Mouse (Mus musculus) limb, embryonic 14.5 days (tissue): ENCODE measurements around the gene Dnajc8. TPM values are rescaled to one million over a fixed set of nuclear protein-coding genes. Genes with fewer than 3 reads are reported as not detected.
"Not testable (repeated sequence)": the region's sequence is repeated elsewhere in the genome, so short reads cannot be mapped to it uniquely, and the experiment has no call there.

Experiments used
- ATAC-seq: fragments of 200-750 bp; cut with Nextera tagmentation; 2 replicates; pipeline ENCODE4 v1.8.0; 2017; ENCODE audit warnings: low read depth, moderate number of reproducible peaks, moderate TSS enrichment; ENCODE audit not compliant: low FRiP score
- DNase-seq: peaks from one replicate; pipeline ENCODE4 v3.0.0-alpha.2; 2015; ENCODE audit warnings: low spot score
- H3K27ac ChIP-seq: fragments of 300-500 bp; sonication (generic); replicated peaks from 2 replicates; pipeline ENCODE4 v1.5.1; 2014; ENCODE audit warnings: low read depth, mild to moderate bottlenecking, low read length, moderate library complexity, mixed read lengths
- H3K27me3 ChIP-seq: fragments of 300-500 bp; sonication (generic); 2 replicates; pipeline ENCODE4 v1.6.1; 2014; ENCODE audit warnings: low read length, mixed read lengths; ENCODE audit not compliant: control insufficient read depth, insufficient read depth
- H3K36me3 ChIP-seq: fragments of 300-500 bp; sonication (generic); 2 replicates; pipeline ENCODE4 v1.6.1; 2014; ENCODE audit warnings: mild to moderate bottlenecking, low read length, moderate library complexity, mixed read lengths; ENCODE audit not compliant: control insufficient read depth, insufficient read depth
- H3K4me1 ChIP-seq: fragments of 300-500 bp; sonication (generic); 2 replicates; pipeline ENCODE4 v1.6.1; 2014; ENCODE audit warnings: antibody characterized with exemption, low read length, mixed read lengths; ENCODE audit not compliant: control insufficient read depth, insufficient read depth
- H3K4me2 ChIP-seq: fragments of 300-500 bp; sonication (generic); replicated peaks from 2 replicates; pipeline ENCODE4 v1.6.1; 2014; ENCODE audit warnings: low read depth, mild to moderate bottlenecking, low read length, moderate library complexity; ENCODE audit not compliant: severe bottlenecking
- H3K4me3 ChIP-seq: fragments of 300-500 bp; sonication (generic); replicated peaks from 2 replicates; pipeline ENCODE4 v1.5.1; 2014; ENCODE audit warnings: low read length
- H3K9ac ChIP-seq: fragments of 300-500 bp; sonication (generic); 2 replicates; pipeline ENCODE4 v1.6.1; 2014; ENCODE audit warnings: mild to moderate bottlenecking, low read depth, low read length, moderate library complexity; ENCODE audit not compliant: severe bottlenecking
- H3K9me3 ChIP-seq: fragments of 300-500 bp; sonication (generic); 2 replicates; pipeline ENCODE4 v1.6.1; 2016; ENCODE audit warnings: low read length; ENCODE audit not compliant: control insufficient read depth
- POLR2A ChIP-seq: fragments of 200-500 bp; IDR thresholded peaks from 2 replicates; pipeline ENCODE4 v1.8.0; 2012; ENCODE audit warnings: inconsistent platforms, mild to moderate bottlenecking, moderate library complexity, borderline replicate concordance; ENCODE audit not compliant: insufficient read depth, insufficient read length; ENCODE audit errors: extremely low read depth
- WGBS: fragments of 180-500 bp; shearing (Covaris S2); extraction: QIAGEN DNeasy Blood & Tissue Kit; methylation state at CpG from one replicate; pipeline ENCODE4 v1.1.7; 2014; 5-methylcytosine and 5-hydroxymethylcytosine counted together
- polyA plus RNA-seq, 2 experiments: library from polyadenylated mRNA; depleted of rRNA in 1 of 2; stranded (reverse) in 1 of 2; unstranded in 1 of 2; fragments of >200 nt; fragmentation: Nextera tagmentation in 1 of 2; extraction: Ambion mirVana in 1 of 2; gene quantifications; 2 replicates each; pipeline versions ENCODE4 v1.2.1 to v1.2.3; 2012 to 2014

Dnajc8 gene
- polyA plus RNA-seq, 2 experiments, result 114 to 144 TPM

- WGBS, result 65% methylated on average over 5 of the region's 5 CpGs
- no peaks in the 10 kb centered on the region for H3K9me3 ChIP-seq
- H3K4me1 ChIP-seq, result no peaks in the 10 kb centered on the region
- DNase-seq, result no peak
- H3K4me2 ChIP-seq, result no peak overlapping the region
- no peak overlapping the region for H3K27ac ChIP-seq
- no peak for ATAC-seq
- no peaks in the 10 kb centered on the region for H3K27me3 ChIP-seq
- H3K9ac ChIP-seq, result no peak overlapping the region
- no peak for TF ChIP-seq POLR2A
- H3K36me3 ChIP-seq, result peaks cover 49% of the 10 kb centered on the region
- H3K4me3 ChIP-seq, result no peak overlapping the region
Observed at GRCm38 (mm10) chr4:132554221-132554620, 18.9 kb downstream of the Dnajc8 start.

GRCm38 (mm10) chr4:132554653-132555052, 19.3 kb downstream of the Dnajc8 start:
- Histone ChIP-seq H3K27me3 (no peaks in the 10 kb centered on the region), H3K9ac (no peak overlapping the region), H3K36me3 (peaks cover 44% of the 10 kb centered on the region), H3K4me2 (no peak overlapping the region), H3K4me1 (no peaks in the 10 kb centered on the region), H3K27ac (no peak overlapping the region), H3K9me3 (no peaks in the 10 kb centered on the region), H3K4me3 (no peak overlapping the region)
- DNase-seq (no peak), ATAC-seq (no peak)
- 73% methylated on average over 8 of the region's 8 CpGs for WGBS
- TF ChIP-seq POLR2A, result no peak

DNA sequence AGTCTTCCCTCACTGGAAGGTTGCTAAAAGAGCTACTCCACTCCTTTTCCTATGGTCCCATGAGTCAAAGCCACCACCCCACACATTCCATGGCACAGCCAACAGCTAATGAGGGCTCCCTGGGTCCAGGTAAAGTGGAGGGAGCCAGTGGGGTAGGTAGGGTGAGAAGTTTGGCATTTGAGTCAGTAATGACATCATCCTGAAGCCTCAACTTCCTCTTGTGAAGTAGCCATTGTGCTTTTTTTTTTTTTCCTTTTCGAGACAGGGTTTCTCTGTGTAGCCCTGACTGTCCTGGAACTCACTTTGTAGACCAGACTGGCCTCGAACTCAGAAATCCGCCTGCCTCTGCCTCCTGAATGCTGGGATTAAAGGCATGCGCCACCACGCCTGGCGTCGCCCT, 20.2 kb downstream of the Dnajc8 start:
- H3K27me3 ChIP-seq, ATAC-seq, H3K27ac ChIP-seq, DNase-seq, H3K4me1 ChIP-seq, H3K9ac ChIP-seq, H3K9me3 ChIP-seq, H3K4me2 ChIP-seq, H3K4me3 ChIP-seq: not testable (repeated sequence)
- H3K36me3 ChIP-seq, result peaks cover 35% of the 10 kb centered on the region
- 89% methylated on average over 7 of the region's 7 CpGs for WGBS

DNA sequence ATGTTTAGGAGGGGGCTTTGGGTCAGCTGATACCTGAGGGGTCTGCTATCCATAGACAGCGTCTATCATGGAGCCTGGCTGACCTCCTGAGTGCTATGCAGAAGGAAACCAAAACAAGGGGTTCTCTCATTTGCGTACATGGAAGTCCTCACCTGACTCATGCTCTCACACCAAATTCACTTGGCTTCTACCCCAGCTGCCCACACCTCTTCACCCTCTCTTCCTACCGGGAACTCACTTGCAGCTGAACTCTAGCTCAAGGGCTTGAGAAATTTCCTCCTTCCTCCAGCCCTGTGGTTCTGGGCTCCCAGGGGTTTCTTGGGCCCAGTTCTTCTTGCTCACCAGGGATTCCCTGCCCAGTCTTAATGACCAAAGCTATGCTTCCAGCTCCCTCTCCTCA, 27.9 kb downstream of the Dnajc8 start:
- DNase-seq, result no peak
- H3K9ac ChIP-seq, result no peak overlapping the region

GRCm38 (mm10) chr4:132563965-132564364, 28.6 kb downstream of the Dnajc8 start, which contains the start of gene Ptafr:
TSS of gene Ptafr (plus strand) at chr4:132564067.
- no peak within 1 kb of the TSS for H3K4me3 ChIP-seq
- H3K9me3 ChIP-seq, result no peaks in the 10 kb centered on the region
- DNase-seq (no peak), ATAC-seq (no peak; the same call in 1 of the 2 replicates)
- WGBS, result 17% methylated on average over 4 of the region's 4 CpGs
- no peaks in the 10 kb centered on the region for H3K27me3 ChIP-seq
- no peaks in the 10 kb centered on the region for H3K4me1 ChIP-seq
- no peak within 1 kb of the TSS for H3K4me2 ChIP-seq
- TF ChIP-seq POLR2A, result no peak
- no peak within 1 kb of the TSS for H3K9ac ChIP-seq
- H3K36me3 ChIP-seq, result no peaks in the 10 kb centered on the region
- H3K27ac ChIP-seq, result no peak within 1 kb of the TSS

More for the DNA sequence above, 27.9 kb downstream of the Dnajc8 start:
- no peak overlapping the region for H3K4me3 ChIP-seq
- WGBS, result 83% methylated on average over 3 of the region's 3 CpGs
- H3K9me3 ChIP-seq, result no peaks in the 10 kb centered on the region
- no peak for TF ChIP-seq POLR2A
- no peaks in the 10 kb centered on the region for H3K4me1 ChIP-seq
- ATAC-seq, result no peak
- no peak overlapping the region for H3K27ac ChIP-seq
- no peak overlapping the region for H3K4me2 ChIP-seq
- H3K36me3 ChIP-seq, result no peaks in the 10 kb centered on the region
- no peaks in the 10 kb centered on the region for H3K27me3 ChIP-seq
